Mouse (Mus musculus) hindbrain, embryonic 15.5 days (tissue): ENCODE measurements around the gene Cfap74. TPM values are rescaled to one million over a fixed set of nuclear protein-coding genes. Genes with fewer than 3 reads are reported as not detected.

Source experiments
- ATAC-seq: fragments of 200-750 bp; cut with Nextera tagmentation; 2 replicates; pipeline ENCODE4 v1.8.0; 2017; ENCODE audit warnings: low read depth, moderate number of reproducible peaks, moderate TSS enrichment; ENCODE audit not compliant: low FRiP score
- H3K27ac ChIP-seq: fragments of 300-500 bp; sonication (generic); replicated peaks from 2 replicates; pipeline ENCODE4 v1.5.1; 2015; ENCODE audit warnings: mild to moderate bottlenecking, inconsistent platforms
- H3K27me3 ChIP-seq: fragments of 300-500 bp; sonication (generic); 2 replicates; pipeline ENCODE4 v1.6.1; 2015; ENCODE audit warnings: control low read depth, inconsistent platforms
- H3K36me3 ChIP-seq: fragments of 300-500 bp; sonication (generic); 2 replicates; pipeline ENCODE4 v1.6.1; 2015; ENCODE audit warnings: control low read depth, inconsistent platforms
- H3K4me1 ChIP-seq: fragments of 300-500 bp; sonication (generic); replicated peaks from 2 replicates; pipeline ENCODE4 v1.6.1; 2015; ENCODE audit warnings: control low read depth, inconsistent platforms
- H3K4me2 ChIP-seq: fragments of 300-500 bp; sonication (generic); 2 replicates; pipeline ENCODE4 v1.6.1; 2015; ENCODE audit warnings: moderate library complexity, mild to moderate bottlenecking, inconsistent platforms
- H3K4me3 ChIP-seq: fragments of 300-500 bp; sonication (generic); 2 replicates; pipeline ENCODE4 v1.5.1; 2015; ENCODE audit warnings: mild to moderate bottlenecking, inconsistent platforms
- H3K9ac ChIP-seq: fragments of 300-500 bp; sonication (generic); 2 replicates; pipeline ENCODE4 v1.6.1; 2015; ENCODE audit warnings: inconsistent platforms
- H3K9me3 ChIP-seq: fragments of 300-500 bp; sonication (generic); 2 replicates; pipeline ENCODE4 v1.6.1; 2016; ENCODE audit warnings: control low read depth, inconsistent platforms
- WGBS: fragments of 180-500 bp; shearing (Covaris S2); methylation state at CpG from one replicate; pipeline ENCODE4 v1.1.7; 2015; 5-methylcytosine and 5-hydroxymethylcytosine counted together
- polyA plus RNA-seq: library from polyadenylated mRNA; unstranded; fragments of >200 nt; fragmentation: Nextera tagmentation; extraction: Ambion mirVana; gene quantifications from 2 replicates; pipeline ENCODE4 v1.2.1, GENCODE M21; 2015

Gene Cfap74
- polyA plus RNA-seq, 1 experiment from 2014 or later: 5.2 TPM

DNA sequence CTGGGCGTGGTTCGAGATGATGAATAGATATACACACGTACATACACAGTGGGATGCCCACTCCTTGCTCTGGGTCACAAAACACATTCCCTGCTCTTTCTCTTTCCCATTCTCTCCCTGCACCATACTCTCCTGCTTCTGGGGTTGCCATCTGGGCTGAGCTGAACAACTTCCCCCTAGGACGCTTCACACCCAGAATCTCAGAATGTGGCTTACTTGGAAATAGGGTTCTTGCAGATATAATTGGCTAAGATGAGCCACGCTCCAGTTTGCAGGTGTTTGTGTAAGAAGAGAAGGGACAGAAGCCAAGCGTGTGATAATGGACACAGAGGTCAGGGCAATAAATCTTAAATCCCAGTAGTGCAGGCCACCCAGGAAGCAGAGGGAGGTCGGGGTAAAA is 27.0 kb upstream of the Cfap74 start:
- H3K27me3 ChIP-seq: no peaks in the 10 kb centered on the region
- no peak overlapping the region for H3K27ac ChIP-seq
- H3K4me2 ChIP-seq: no peak overlapping the region
- no peak overlapping the region for H3K9ac ChIP-seq
- no peak for ATAC-seq
- 44% methylated on average over 7 of the region's 7 CpGs for WGBS
- no peaks in the 10 kb centered on the region for H3K36me3 ChIP-seq
- H3K9me3 ChIP-seq: no peaks in the 10 kb centered on the region
- H3K4me1 ChIP-seq: no peaks in the 10 kb centered on the region
- no peak overlapping the region for H3K4me3 ChIP-seq

DNA sequence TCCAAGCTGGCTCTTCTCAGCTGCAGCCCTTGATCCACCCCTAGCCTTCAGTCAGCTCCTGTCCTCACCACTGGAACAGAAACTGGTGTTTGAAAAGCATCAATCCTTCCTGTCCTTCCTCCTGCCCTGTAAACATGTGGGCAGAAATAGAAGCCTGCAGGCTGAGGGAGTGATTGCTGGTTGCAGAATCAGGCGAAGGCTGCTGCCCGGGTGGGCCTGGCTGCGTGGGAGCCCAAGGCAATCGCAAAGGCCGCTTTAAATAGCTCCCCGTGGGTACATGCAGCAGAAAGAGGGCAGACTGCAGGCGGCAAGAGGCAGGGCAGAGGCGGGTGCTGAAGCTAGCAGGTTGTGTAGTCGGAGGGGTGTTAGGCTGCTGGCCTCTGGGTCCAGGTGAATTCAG is 26.2 kb upstream of the Cfap74 start:
- no peak for ATAC-seq
- Histone ChIP-seq H3K4me1 (no peaks in the 10 kb centered on the region), H3K27ac (no peak overlapping the region), H3K36me3 (no peaks in the 10 kb centered on the region), H3K27me3 (no peaks in the 10 kb centered on the region), H3K4me3 (no peak overlapping the region), H3K9ac (no peak overlapping the region), H3K9me3 (no peaks in the 10 kb centered on the region), H3K4me2 (no peak overlapping the region)
- WGBS: 20% methylated on average over 9 of the region's 9 CpGs

DNA sequence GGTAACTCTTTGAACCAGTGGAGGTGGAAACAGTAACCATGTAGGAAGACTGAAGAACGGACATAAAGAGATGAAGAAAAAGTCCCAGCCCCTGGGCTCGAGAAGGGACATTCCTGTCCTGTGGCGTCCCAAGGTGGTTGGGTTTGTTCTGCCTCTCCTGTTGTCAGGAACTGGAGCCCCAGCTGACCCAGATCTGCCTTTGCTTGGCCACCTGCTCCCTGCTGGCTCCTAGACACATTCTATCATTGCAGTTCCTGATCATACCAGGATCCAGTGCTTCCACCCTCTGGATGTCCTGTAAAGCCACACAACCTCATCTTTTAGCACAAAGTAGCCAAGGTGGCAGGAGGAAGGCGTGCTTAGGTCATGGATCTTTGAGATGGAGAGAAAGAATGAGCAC is 25.7 kb upstream of the Cfap74 start:
- Histone ChIP-seq H3K4me2 (no peak overlapping the region), H3K27ac (no peak overlapping the region), H3K36me3 (no peaks in the 10 kb centered on the region), H3K9me3 (no peaks in the 10 kb centered on the region), H3K4me3 (no peak overlapping the region), H3K27me3 (no peaks in the 10 kb centered on the region), H3K4me1 (no peaks in the 10 kb centered on the region), H3K9ac (no peak overlapping the region)
- ATAC-seq: no peak
- 83% methylated on average over 4 of the region's 4 CpGs for WGBS

DNA sequence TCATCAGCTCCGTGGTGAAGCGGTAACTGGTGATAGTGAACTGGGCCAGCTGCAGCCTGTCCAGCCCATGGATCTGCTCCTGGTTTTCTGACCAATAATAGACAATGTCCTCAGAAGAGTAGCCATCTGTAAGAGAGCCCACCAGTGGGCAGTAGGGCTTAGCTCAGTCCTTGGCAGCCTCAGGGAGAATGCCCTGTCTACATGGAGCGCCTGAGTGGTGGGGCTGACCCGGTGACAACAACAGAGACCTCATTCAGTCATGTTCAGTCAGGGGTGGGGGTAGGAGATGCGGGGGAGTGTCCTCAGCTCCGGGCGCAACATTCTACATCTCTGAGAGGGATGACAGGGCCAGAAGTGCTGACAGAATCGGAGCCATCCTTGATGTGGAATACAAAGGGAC is 21.8 kb upstream of the Cfap74 start:
- ATAC-seq: no peak
- Histone ChIP-seq H3K27me3 (no peaks in the 10 kb centered on the region), H3K9ac (no peak overlapping the region), H3K9me3 (no peaks in the 10 kb centered on the region), H3K4me2 (no peak overlapping the region), H3K27ac (no peak overlapping the region), H3K36me3 (no peaks in the 10 kb centered on the region), H3K4me1 (no peaks in the 10 kb centered on the region), H3K4me3 (no peak overlapping the region)
- WGBS: 85% methylated on average over 8 of the region's 8 CpGs

DNA sequence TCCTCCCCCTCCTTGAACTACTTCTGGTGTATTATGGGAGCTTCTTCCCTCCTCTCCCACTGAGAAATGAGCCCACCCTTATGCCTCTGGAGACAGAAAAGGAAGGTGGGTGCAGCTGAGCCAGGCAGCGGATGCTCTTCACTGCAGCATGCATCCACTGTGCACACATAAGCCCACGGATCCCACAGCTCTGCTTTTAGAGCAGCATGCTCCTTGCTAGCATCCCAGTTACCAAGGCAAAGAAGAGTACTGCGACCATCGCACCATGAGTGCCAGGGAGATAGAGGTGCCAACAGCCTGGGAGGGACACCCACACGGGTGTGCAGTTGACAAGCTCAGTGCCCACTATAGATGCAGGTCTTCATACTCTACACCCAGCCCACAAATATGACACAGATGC is 13.5 kb upstream of the Cfap74 start:
- Histone ChIP-seq H3K27me3 (peaks cover 44% of the 10 kb centered on the region), H3K27ac (no peak overlapping the region), H3K4me2 (no peak overlapping the region), H3K4me3 (no peak overlapping the region), H3K36me3 (no peaks in the 10 kb centered on the region), H3K4me1 (peaks cover 10% of the 10 kb centered on the region), H3K9ac (no peak overlapping the region), H3K9me3 (no peaks in the 10 kb centered on the region)
- no peak for ATAC-seq
- 87% methylated on average over 5 of the region's 5 CpGs for WGBS

DNA sequence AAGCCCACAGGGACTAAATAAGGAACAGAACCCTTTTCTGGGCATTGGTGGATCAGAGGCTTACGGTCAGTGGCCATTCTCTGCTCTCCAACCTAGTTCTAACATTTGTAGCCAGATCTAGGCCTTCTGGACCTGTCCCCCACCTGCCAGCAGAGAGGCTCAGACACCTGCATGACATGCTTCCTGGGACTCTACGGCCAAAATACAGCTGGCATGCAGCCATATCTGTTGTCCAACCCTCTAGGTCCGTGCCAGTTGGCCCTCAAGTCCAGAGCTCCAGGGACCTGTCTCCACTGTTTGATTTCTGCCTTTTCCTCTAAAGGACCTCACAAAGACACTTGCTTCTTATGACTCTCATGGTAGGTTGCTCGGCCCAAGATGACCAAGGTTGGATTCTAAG is 12.2 kb upstream of the Cfap74 start:
- no peaks in the 10 kb centered on the region for H3K36me3 ChIP-seq
- no peak overlapping the region for H3K4me2 ChIP-seq
- H3K27ac ChIP-seq: no peak overlapping the region
- no peak overlapping the region for H3K9ac ChIP-seq
- no peak overlapping the region for H3K4me3 ChIP-seq
- WGBS: 88% methylated on average over 4 of the region's 4 CpGs
- peaks cover 44% of the 10 kb centered on the region for H3K27me3 ChIP-seq
- no peaks in the 10 kb centered on the region for H3K9me3 ChIP-seq
- peaks cover 10% of the 10 kb centered on the region for H3K4me1 ChIP-seq
- ATAC-seq: no peak

DNA sequence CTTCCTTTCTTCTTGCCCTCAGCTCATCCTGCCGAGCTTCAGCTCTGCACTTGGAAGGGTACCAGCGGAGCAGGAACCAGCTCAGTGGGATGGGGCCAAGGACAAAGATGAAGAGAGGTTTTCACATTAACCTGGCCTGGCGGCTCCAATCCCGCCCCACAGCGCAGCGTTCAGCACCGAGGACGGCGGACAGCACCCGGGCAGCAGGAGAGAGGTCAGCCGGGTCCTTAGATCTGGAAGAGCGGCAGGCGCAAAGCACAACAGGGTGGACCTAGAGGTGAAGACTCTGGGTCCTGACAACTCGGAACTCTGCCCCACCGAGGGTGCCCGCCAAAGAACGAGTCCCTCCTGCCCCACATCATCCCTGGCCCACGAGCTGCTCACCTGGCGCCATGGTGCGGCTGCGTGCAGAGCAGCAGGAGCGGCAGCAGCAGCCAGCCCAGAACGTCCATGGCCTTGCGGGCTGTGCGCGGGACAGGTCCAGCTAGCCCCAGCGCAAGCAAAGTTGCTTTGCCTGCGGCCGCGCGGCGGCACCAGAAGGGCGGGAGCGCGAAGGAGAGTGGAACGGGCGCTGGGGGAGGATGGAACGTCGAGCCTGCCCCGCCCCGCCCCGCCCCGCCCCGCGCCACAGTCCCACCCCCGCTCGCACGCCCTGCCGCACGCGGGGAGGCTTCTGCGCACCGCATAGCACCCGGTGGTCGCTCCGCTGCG is 11.3 kb upstream of the Cfap74 start, which contains the start of gene Gabrd:
Gene Gabrd, minus strand, starts transcription at position 602 of the 711 bp plus-strand sequence.
- Histone ChIP-seq H3K4me2 (peak within 1 kb of the TSS; percentile 79), H3K9ac (no peak within 1 kb of the TSS; the same call in none of the 2 replicates), H3K4me1 (peaks cover 10% of the 10 kb centered on the region), H3K4me3 (peak within 1 kb of the TSS; percentile 43), H3K27me3 (peaks cover 44% of the 10 kb centered on the region), H3K36me3 (no peaks in the 10 kb centered on the region), H3K27ac (no peak within 1 kb of the TSS), H3K9me3 (no peaks in the 10 kb centered on the region)
- 0 out of 2 replicates have a peak, but pooled peaks have one; percentile 30 for ATAC-seq
- under 1% methylated on average over 54 of the region's 57 CpGs for WGBS

DNA sequence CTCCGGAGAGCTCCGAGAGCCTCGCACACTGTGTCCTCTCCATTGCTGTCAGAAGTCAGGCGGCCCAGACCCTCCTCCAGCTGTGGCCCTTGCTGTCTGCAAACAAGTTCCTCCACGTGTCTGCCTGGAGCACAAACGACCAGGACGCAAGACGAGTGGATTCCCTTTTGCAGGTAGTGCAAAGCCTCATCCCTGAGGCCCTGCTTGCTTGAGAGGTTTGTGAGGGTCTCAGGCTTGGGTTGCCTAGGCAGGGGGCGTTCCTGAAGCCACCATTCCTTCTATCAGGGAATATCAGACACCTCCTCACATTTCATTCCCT is 10.8 kb upstream of the Cfap74 start:
- WGBS: 4% methylated on average over 9 of the region's 9 CpGs

DNA sequence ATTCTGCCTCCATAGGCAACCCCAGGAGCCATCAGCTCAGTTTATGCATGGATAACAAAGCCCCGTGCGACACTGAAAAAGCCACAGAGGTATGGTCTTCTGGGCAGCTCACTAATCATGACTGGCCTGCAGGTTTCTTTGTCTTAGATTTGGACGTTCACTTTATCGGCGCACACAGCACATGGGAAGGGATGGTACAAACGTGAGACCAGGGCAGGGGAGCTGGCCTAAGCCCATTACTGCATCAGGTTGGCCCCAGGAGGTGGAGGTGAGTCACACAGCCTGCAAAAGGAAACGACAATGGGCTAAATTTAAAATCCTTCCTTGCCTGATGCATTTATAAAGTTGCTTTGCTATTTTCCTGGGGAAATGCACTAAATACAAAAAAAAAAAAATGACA is 7.9 kb upstream of the Cfap74 start:
- H3K27ac ChIP-seq: no peak overlapping the region
- no peak overlapping the region for H3K4me2 ChIP-seq
- H3K27me3 ChIP-seq: peaks cover 31% of the 10 kb centered on the region
- no peak overlapping the region for H3K4me3 ChIP-seq
- H3K9me3 ChIP-seq: no peaks in the 10 kb centered on the region
- H3K4me1 ChIP-seq: peaks cover 10% of the 10 kb centered on the region
- H3K9ac ChIP-seq: no peak overlapping the region
- 70% methylated on average over 7 of the region's 7 CpGs for WGBS
- ATAC-seq: no peak
- H3K36me3 ChIP-seq: no peaks in the 10 kb centered on the region

More for the DNA sequence above, 10.8 kb upstream of the Cfap74 start:
- Histone ChIP-seq H3K27me3 (peaks cover 40% of the 10 kb centered on the region), H3K9ac (no peak overlapping the region; the same call in 1 of the 2 replicates), H3K27ac (no peak overlapping the region), H3K4me1 (peaks cover 10% of the 10 kb centered on the region), H3K36me3 (no peaks in the 10 kb centered on the region), H3K4me3 (peak overlapping the region; percentile 43), H3K4me2 (peak overlapping the region; percentile 79), H3K9me3 (no peaks in the 10 kb centered on the region)
- no peak; the same call in 1 of the 2 replicates for ATAC-seq

DNA sequence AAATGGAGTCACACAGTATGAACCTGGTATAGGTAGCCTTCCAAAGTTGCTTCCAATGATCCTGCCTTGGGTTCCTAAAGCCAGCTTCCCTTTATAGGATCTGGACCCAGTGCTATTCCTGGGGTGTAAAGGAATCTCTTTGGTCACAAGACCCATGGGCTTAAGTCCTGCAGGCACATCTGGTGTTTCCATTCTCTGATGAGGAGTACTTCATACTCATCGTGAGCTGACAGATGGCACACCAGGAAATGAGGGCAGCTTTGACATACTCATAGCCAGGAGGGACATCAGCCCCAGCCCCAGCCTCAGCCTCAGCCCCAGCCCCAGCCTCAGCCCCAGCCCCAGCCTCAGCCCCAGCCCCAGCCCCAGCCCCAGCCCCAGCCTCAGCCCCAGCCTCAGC is 6.5 kb upstream of the Cfap74 start:
- no peaks in the 10 kb centered on the region for H3K9me3 ChIP-seq
- H3K4me2 ChIP-seq: no peak overlapping the region
- H3K27ac ChIP-seq: no peak overlapping the region
- H3K36me3 ChIP-seq: no peaks in the 10 kb centered on the region
- no peak for ATAC-seq
- no peak overlapping the region for H3K9ac ChIP-seq
- peaks cover 8% of the 10 kb centered on the region for H3K4me1 ChIP-seq
- no peak overlapping the region for H3K4me3 ChIP-seq
- WGBS: 40% methylated on average over 1 of the region's 1 CpGs
- peaks cover 20% of the 10 kb centered on the region for H3K27me3 ChIP-seq

DNA sequence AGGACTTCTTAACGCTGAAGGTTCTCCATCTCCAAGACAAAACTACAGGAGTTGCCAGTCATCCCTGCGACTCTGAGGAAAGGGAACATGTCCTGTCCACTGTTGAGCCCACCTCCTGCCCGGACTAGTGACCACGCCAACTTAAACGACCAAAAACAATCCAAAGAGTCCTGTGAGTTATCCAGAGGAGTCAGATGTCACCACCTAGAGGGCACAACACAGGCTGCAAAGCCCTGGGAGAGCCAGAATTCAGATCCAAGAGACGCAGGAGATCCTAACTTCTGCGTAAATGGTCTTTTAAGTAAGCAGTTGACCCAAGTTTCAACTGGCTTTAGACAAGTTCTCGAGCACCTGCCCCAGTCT is 314 bp upstream of the Cfap74 start:
- H3K9me3 ChIP-seq: no peaks in the 10 kb centered on the region
- ATAC-seq: peak; percentile 67
- peaks cover 16% of the 10 kb centered on the region for H3K4me1 ChIP-seq
- H3K4me3 ChIP-seq: peak overlapping the region; percentile 53
- H3K27ac ChIP-seq: peak overlapping the region; percentile 40; the same call in 1 of the 2 replicates
- peak overlapping the region; percentile 80 for H3K4me2 ChIP-seq
- no peaks in the 10 kb centered on the region for H3K27me3 ChIP-seq
- no peaks in the 10 kb centered on the region for H3K36me3 ChIP-seq
- H3K9ac ChIP-seq: peak overlapping the region; percentile 32; the same call in 1 of the 2 replicates
- WGBS: 1% methylated on average over 8 of the region's 8 CpGs

DNA sequence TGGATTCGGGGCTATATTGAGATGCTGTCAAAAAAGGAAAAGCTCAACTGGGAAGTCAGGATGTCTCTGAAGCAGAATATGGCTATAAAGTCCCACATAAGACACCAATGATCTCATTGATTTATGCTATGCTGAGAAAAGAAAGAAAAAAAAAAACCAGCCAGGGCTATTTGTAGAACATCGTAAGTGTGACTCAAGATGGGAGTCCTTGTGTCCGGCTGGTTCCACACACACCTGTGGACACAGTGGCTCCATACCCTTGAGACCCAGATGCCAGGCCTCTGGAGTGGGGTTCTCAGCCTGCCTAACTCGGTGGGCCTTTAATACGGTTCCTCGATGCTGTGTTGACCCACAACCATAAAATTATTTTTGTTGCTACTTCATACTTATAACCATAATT is 3.1 kb downstream of the Cfap74 start:
- Histone ChIP-seq H3K36me3 (no peaks in the 10 kb centered on the region), H3K27ac (no peak overlapping the region), H3K4me3 (no peak overlapping the region), H3K4me2 (no peak overlapping the region), H3K9ac (no peak overlapping the region), H3K9me3 (no peaks in the 10 kb centered on the region), H3K27me3 (no peaks in the 10 kb centered on the region), H3K4me1 (peaks cover 16% of the 10 kb centered on the region)
- WGBS: 97% methylated on average over 6 of the region's 6 CpGs
- ATAC-seq: no peak
